Mouse (Mus musculus) neural tube, embryonic 15.5 days (tissue): ENCODE data around the gene Rit1. TPM values are rescaled to one million over a fixed set of nuclear protein-coding genes. Genes with fewer than 3 reads are reported as not detected.
"Not testable (repeated sequence)": the region's sequence is repeated elsewhere in the genome, so short reads cannot be mapped to it uniquely, and the experiment has no call there.

Experiments
- ATAC-seq: fragments of 200-750 bp; cut with Nextera tagmentation; 2 replicates; pipeline ENCODE4 v1.8.0; 2017; ENCODE audit warnings: mild to moderate bottlenecking, moderate TSS enrichment, moderate library complexity; ENCODE audit not compliant: low FRiP score
- H3K27ac ChIP-seq: fragments of 300-500 bp; sonication (generic); replicated peaks from 2 replicates; pipeline ENCODE4 v1.5.1; 2015; ENCODE audit warnings: mild to moderate bottlenecking, inconsistent platforms
- H3K27me3 ChIP-seq: fragments of 300-500 bp; sonication (generic); replicated peaks from 2 replicates; pipeline ENCODE4 v1.6.1; 2015; ENCODE audit warnings: inconsistent platforms
- H3K36me3 ChIP-seq: fragments of 300-500 bp; sonication (generic); 2 replicates; pipeline ENCODE4 v1.6.1; 2015; ENCODE audit warnings: inconsistent platforms
- H3K4me1 ChIP-seq: fragments of 300-500 bp; sonication (generic); 2 replicates; pipeline ENCODE4 v1.6.1; 2015; ENCODE audit warnings: inconsistent platforms
- H3K4me2 ChIP-seq: fragments of 300-500 bp; sonication (generic); 2 replicates; pipeline ENCODE4 v1.6.1; 2015; ENCODE audit warnings: inconsistent platforms, mild to moderate bottlenecking, moderate library complexity
- H3K4me3 ChIP-seq: fragments of 300-500 bp; sonication (generic); replicated peaks from 2 replicates; pipeline ENCODE4 v1.5.1; 2015; ENCODE audit warnings: mild to moderate bottlenecking, inconsistent platforms
- H3K9ac ChIP-seq: fragments of 300-500 bp; sonication (generic); replicated peaks from 2 replicates; pipeline ENCODE4 v1.6.1; 2015; ENCODE audit warnings: mild to moderate bottlenecking, inconsistent platforms
- H3K9me3 ChIP-seq: fragments of 300-500 bp; sonication (generic); replicated peaks from 2 replicates; pipeline ENCODE4 v1.6.1; 2016; ENCODE audit warnings: inconsistent platforms
- WGBS: fragments of 180-500 bp; shearing (Covaris S2); methylation state at CpG from one replicate; pipeline ENCODE4 v1.1.7; 2015; ENCODE audit warnings: mixed read lengths; 5-methylcytosine and 5-hydroxymethylcytosine counted together
- polyA plus RNA-seq: library from polyadenylated mRNA; unstranded; fragments of >200 nt; fragmentation: Nextera tagmentation; extraction: Ambion mirVana; gene quantifications from 2 replicates; pipeline ENCODE4 v1.2.1, GENCODE M21; 2015

Gene Rit1
- polyA plus RNA-seq, 1 experiment from 2014 or later = 67.5 TPM

DNA sequence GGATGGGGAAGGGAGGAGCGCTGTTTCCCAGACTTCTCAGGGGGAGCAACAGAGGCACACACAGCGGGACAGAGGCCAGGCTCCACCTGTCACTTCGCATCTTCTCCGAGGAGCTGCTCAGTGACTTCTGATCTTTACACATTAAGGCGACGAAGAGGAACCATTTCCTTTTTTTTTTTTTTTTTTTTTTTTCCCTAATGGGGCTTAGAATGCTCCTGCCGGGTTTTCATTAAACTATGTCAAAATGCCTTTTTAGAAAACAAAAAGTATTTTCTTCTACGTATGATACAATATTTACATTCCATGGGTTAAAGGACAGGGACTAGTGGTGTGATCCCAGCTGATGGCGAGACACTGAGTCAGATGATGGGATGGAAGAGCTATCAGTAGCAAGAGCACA, 28.9 kb downstream of the Rit1 start:
- 0 out of 2 replicates have a peak overlapping the region, but pooled peaks have one; percentile 1 for H3K27ac ChIP-seq
- no peak overlapping the region for H3K4me2 ChIP-seq
- no peaks in the 10 kb centered on the region for H3K27me3 ChIP-seq
- H3K36me3 ChIP-seq = peaks cover 67% of the 10 kb centered on the region
- no peak for ATAC-seq
- no peak overlapping the region for H3K4me3 ChIP-seq
- H3K9me3 ChIP-seq = peaks cover 4% of the 10 kb centered on the region; the same call in 1 of the 2 replicates
- H3K9ac ChIP-seq = no peak overlapping the region
- no peaks in the 10 kb centered on the region for H3K4me1 ChIP-seq
- WGBS = 94% methylated on average over 9 of the region's 9 CpGs

GRCm38 (mm10) chr3:88746139-88746870, 29.7 kb downstream of the Rit1 start:
- ATAC-seq = no peak
- peaks cover 72% of the 10 kb centered on the region for H3K36me3 ChIP-seq

GRCm38 (mm10) chr3:88746871-88747231, 30.2 kb downstream of the Rit1 start:
- Histone ChIP-seq H3K9me3 (peaks cover 4% of the 10 kb centered on the region; the same call in 1 of the 2 replicates), H3K36me3 (peaks cover 72% of the 10 kb centered on the region), H3K4me1 (no peaks in the 10 kb centered on the region), H3K27ac (no peak overlapping the region), H3K4me3 (no peak overlapping the region), H3K9ac (no peak overlapping the region), H3K4me2 (no peak overlapping the region), H3K27me3 (no peaks in the 10 kb centered on the region)
- WGBS = 81% methylated on average over 4 of the region's 4 CpGs
- ATAC-seq = no peak

More at GRCm38 (mm10) chr3:88746139-88746870, 29.7 kb downstream of the Rit1 start:
- H3K27ac ChIP-seq = no peak overlapping the region
- 96% methylated on average over 15 of the region's 15 CpGs for WGBS
- H3K9ac ChIP-seq = no peak overlapping the region
- no peak overlapping the region for H3K4me3 ChIP-seq
- peaks cover 4% of the 10 kb centered on the region; the same call in 1 of the 2 replicates for H3K9me3 ChIP-seq
- H3K4me2 ChIP-seq = no peak overlapping the region
- no peaks in the 10 kb centered on the region for H3K4me1 ChIP-seq
- no peaks in the 10 kb centered on the region for H3K27me3 ChIP-seq

DNA sequence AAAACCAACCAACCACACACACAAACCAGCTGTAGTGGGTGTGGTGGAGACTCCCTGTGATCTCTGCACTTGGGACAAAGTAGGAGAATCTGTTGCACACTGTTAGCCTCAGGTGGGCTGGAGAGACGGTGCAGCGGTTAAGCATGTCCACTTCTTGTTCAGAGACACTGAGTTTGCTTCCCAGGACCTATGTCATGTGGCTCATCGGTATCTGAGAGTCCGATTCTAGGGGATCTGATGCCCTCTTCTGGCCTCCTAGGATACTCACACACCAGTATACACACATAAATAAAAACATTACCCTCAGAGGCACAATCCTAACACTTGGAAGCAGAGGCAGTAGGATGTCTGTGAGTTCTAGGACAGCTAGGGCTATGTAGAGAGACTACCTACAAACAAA, 37.6 kb downstream of the Rit1 start:
- no peak overlapping the region for H3K4me2 ChIP-seq
- H3K27me3 ChIP-seq = no peaks in the 10 kb centered on the region
- no peak overlapping the region for H3K4me3 ChIP-seq
- 80% methylated on average over 4 of the region's 4 CpGs for WGBS
- H3K27ac ChIP-seq = 0 out of 2 replicates have a peak overlapping the region, but pooled peaks have one; percentile 5
- ATAC-seq = no peak
- no peak overlapping the region for H3K9ac ChIP-seq
- H3K9me3 ChIP-seq = no peaks in the 10 kb centered on the region
- peaks cover 45% of the 10 kb centered on the region for H3K4me1 ChIP-seq
- H3K36me3 ChIP-seq = peaks cover 63% of the 10 kb centered on the region

DNA sequence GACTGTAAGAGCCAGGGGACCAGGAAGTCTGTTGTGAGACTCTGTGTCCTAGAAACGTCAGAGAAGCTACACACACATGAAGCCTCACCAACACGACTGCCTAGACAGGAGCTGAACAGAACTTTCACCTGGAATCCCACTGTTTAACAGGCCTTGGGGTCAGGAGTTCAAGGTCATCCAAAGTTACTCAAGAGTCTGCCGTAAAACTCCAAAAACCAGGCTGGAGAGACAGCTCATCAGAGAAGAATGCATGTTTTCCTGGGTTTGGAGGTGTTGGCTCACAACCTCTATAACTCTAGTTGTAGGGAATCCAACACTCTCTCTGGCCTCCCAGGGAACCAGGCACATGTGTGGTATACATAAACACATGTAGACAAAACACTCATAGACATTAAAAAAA, 38.9 kb downstream of the Rit1 start:
- WGBS = 71% methylated on average over 3 of the region's 3 CpGs
- Histone ChIP-seq H3K4me1 (peaks cover 54% of the 10 kb centered on the region), H3K4me2 (no peak overlapping the region), H3K4me3 (no peak overlapping the region), H3K9me3 (no peaks in the 10 kb centered on the region), H3K27me3 (no peaks in the 10 kb centered on the region), H3K27ac (peak overlapping the region; percentile 82), H3K36me3 (peaks cover 61% of the 10 kb centered on the region), H3K9ac (no peak overlapping the region)
- no peak for ATAC-seq

DNA sequence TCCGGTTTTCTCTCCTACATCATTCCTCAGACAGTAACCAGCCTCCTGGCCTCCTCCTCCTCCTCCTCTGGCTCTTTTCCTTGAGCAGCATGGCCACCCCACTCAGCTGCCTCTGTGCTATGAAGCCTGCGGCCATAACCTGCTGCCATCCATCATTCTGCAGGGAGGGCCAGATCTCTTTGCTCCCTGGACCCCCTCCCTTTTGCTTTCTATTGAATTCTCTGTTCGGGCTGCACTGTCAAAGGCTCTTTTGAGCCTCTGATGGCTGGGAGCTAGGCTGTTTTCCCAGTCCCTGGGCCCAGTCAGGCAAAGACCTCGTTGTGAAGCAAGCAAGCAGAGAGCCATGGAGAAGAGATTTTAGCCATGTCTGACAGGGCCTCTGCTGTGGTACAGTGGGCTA, 39.6 kb downstream of the Rit1 start:
- H3K4me3 ChIP-seq = no peak overlapping the region
- no peaks in the 10 kb centered on the region for H3K27me3 ChIP-seq
- peak overlapping the region; percentile 82 for H3K27ac ChIP-seq
- H3K4me2 ChIP-seq = peak overlapping the region; percentile 17; the same call in 1 of the 2 replicates
- H3K9me3 ChIP-seq = no peaks in the 10 kb centered on the region
- peak; percentile 11; the same call in 1 of the 2 replicates for ATAC-seq
- H3K9ac ChIP-seq = no peak overlapping the region
- peaks cover 59% of the 10 kb centered on the region for H3K36me3 ChIP-seq
- H3K4me1 ChIP-seq = peaks cover 54% of the 10 kb centered on the region
- WGBS = 7% methylated on average over 4 of the region's 4 CpGs

DNA sequence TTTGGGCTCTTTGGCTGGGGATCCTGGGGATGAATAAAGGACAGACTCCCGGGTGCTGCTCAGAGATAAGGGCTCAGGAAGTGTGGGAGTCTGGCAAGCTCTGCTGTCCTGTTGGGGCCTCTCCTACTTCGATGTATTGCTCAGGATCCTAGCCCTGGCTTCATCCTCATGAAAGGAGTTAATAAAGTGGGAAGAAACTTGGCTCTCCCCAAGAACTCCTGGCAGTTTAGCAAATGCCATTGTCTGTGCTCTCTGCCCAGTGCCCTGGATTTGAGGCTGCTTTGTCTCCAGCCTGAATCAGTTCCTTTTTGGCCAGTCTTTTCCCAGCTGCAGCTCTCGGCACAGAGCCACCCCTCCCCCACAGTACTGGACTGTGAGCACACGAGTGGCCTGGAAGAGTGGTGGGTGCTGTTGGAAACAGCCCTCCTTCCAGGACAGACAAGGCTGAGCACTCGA, 41.4 kb downstream of the Rit1 start:
- H3K4me3 ChIP-seq = no peak overlapping the region
- no peak overlapping the region; the same call in 1 of the 2 replicates for H3K9ac ChIP-seq
- no peaks in the 10 kb centered on the region for H3K27me3 ChIP-seq
- ATAC-seq = peak; percentile 83
- peaks cover 62% of the 10 kb centered on the region for H3K36me3 ChIP-seq
- H3K27ac ChIP-seq = peak overlapping the region; percentile 86
- peaks cover 69% of the 10 kb centered on the region for H3K4me1 ChIP-seq
- 5% methylated on average over 5 of the region's 5 CpGs for WGBS
- no peaks in the 10 kb centered on the region for H3K9me3 ChIP-seq
- H3K4me2 ChIP-seq = peak overlapping the region; percentile 26

DNA sequence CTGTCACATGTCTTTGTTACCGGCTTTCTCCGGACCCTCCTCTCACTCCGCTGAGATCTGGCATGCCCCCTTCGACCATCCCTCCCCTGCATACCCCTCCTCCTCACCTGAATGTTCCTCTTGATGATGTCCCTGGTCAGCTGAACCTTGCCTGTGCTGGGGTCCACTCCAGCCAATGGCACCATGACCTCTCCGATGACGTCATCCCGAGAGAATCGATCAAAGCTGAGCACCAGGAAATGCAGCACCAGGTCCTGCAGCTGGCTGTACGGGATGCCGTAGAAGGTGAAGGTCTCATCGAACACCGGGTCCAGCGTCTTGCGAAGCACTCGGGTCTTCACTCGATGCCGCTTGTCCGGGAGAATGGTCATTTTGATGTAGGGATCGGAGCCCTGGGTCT, 45.0 kb downstream of the Rit1 start:
- no peak for ATAC-seq
- Histone ChIP-seq H3K4me1 (peaks cover 58% of the 10 kb centered on the region), H3K27me3 (no peaks in the 10 kb centered on the region), H3K9ac (no peak overlapping the region), H3K9me3 (no peaks in the 10 kb centered on the region), H3K4me2 (no peak overlapping the region), H3K36me3 (peaks cover 57% of the 10 kb centered on the region), H3K4me3 (no peak overlapping the region), H3K27ac (0 out of 2 replicates have a peak overlapping the region, but pooled peaks have one; percentile 18)
- 94% methylated on average over 19 of the region's 19 CpGs for whole genome bisulfite sequencing

- Histone ChIP-seq H3K9me3 (no peaks in the 10 kb centered on the region), H3K4me3 (no peak overlapping the region), H3K27ac (0 out of 2 replicates have a peak overlapping the region, but pooled peaks have one; percentile 18), H3K4me1 (peaks cover 50% of the 10 kb centered on the region), H3K9ac (no peak overlapping the region), H3K27me3 (no peaks in the 10 kb centered on the region), H3K4me2 (no peak overlapping the region), H3K36me3 (peaks cover 54% of the 10 kb centered on the region)
- no peak for ATAC-seq
- 31% methylated on average over 6 of the region's 6 CpGs for WGBS
Observed at GRCm38 (mm10) chr3:88762401-88762831, 45.8 kb downstream of the Rit1 start.

- H3K4me3 ChIP-seq = peak overlapping the region; percentile 53
- peak overlapping the region; percentile 89 for H3K27ac ChIP-seq
- H3K27me3 ChIP-seq, H3K9me3 ChIP-seq, H3K36me3 ChIP-seq, H3K4me1 ChIP-seq: not testable (repeated sequence)
- ATAC-seq = peak; percentile 71
- H3K4me2 ChIP-seq = peak overlapping the region; percentile 52
- whole genome bisulfite sequencing = 3% methylated on average over 16 of the region's 28 CpGs
- peak overlapping the region; percentile 61 for H3K9ac ChIP-seq
Observed at GRCm38 (mm10) chr3:88771189-88771940, 54.7 kb downstream of the Rit1 start.

GRCm38 (mm10) chr3:88771941-88772280, 55.3 kb downstream of the Rit1 start:
- not testable (repeated sequence) for H3K9me3 ChIP-seq, H3K36me3 ChIP-seq, H3K4me1 ChIP-seq, H3K27me3 ChIP-seq
- Histone ChIP-seq H3K9ac (peak overlapping the region; percentile 61), H3K4me3 (peak overlapping the region; percentile 53), H3K4me2 (peak overlapping the region; percentile 52), H3K27ac (peak overlapping the region; percentile 89)
- ATAC-seq = peak; percentile 36; the same call in 1 of the 2 replicates
- WGBS = 4% methylated on average over 3 of the region's 6 CpGs
